Mouse (Mus musculus) ES-Bruce4 (cell line): ENCODE results near the gene Il1rl2. TPM values are rescaled to one million over a fixed set of nuclear protein-coding genes. Genes with fewer than 3 reads are reported as not detected.

Experiments used
- H3K27ac ChIP-seq: 2 replicates; pipeline ENCODE4 v1.5.1; 2012; ENCODE audit warnings: low read length, inconsistent platforms; ENCODE audit not compliant: insufficient read depth
- H3K27me3 ChIP-seq: 2 replicates; pipeline ENCODE4 v1.6.1; 2012; ENCODE audit warnings: mild to moderate bottlenecking, low read length, inconsistent platforms; ENCODE audit not compliant: control insufficient read depth, poor library complexity, insufficient read depth, severe bottlenecking
- H3K36me3 ChIP-seq: 2 replicates; pipeline ENCODE4 v1.6.1; 2012; ENCODE audit warnings: inconsistent platforms, mild to moderate bottlenecking, low read length, moderate library complexity; ENCODE audit not compliant: control insufficient read depth, poor library complexity, insufficient read depth, severe bottlenecking
- H3K4me1 ChIP-seq: one replicate; pipeline ENCODE4 v1.8.1; 2011; ENCODE audit warnings: low read length; ENCODE audit not compliant: control insufficient read depth, insufficient read depth
- H3K4me3 ChIP-seq: 2 replicates; pipeline ENCODE4 v1.5.1; 2011; ENCODE audit warnings: low read depth, mild to moderate bottlenecking, low read length
- H3K9ac ChIP-seq: 2 replicates; pipeline ENCODE4 v1.6.1; 2012; ENCODE audit warnings: low read depth, mild to moderate bottlenecking, inconsistent platforms; ENCODE audit not compliant: poor library complexity, severe bottlenecking
- H3K9me3 ChIP-seq: replicated peaks from 2 replicates; pipeline ENCODE4 v1.6.1; 2012; ENCODE audit warnings: mild to moderate bottlenecking, low read length, inconsistent platforms; ENCODE audit not compliant: control insufficient read depth, poor library complexity, insufficient read depth, severe bottlenecking
- CTCF ChIP-seq: IDR thresholded peaks from one replicate; pipeline ENCODE4 v1.8.1; 2011; ENCODE audit warnings: low read depth, low read length
- EP300 ChIP-seq: IDR thresholded peaks from 2 replicates; pipeline ENCODE4 v1.6.1; 2011; ENCODE audit warnings: low read depth, low read length; ENCODE audit not compliant: insufficient read depth
- POLR2A ChIP-seq: IDR thresholded peaks from one replicate; pipeline ENCODE4 v1.8.1; 2011; ENCODE audit warnings: low read length; ENCODE audit not compliant: insufficient read depth
- polyA plus RNA-seq: library from polyadenylated mRNA; stranded (reverse); fragments of >200 nt; gene quantifications from 2 replicates; pipeline ENCODE4 v1.2.4, GENCODE M21; 2011; ENCODE audit warnings: low read depth; ENCODE audit not compliant: missing spikeins, insufficient read depth, insufficient read length

Gene Il1rl2
- polyA plus RNA-seq, 1 experiment, result 0.30 TPM

DNA sequence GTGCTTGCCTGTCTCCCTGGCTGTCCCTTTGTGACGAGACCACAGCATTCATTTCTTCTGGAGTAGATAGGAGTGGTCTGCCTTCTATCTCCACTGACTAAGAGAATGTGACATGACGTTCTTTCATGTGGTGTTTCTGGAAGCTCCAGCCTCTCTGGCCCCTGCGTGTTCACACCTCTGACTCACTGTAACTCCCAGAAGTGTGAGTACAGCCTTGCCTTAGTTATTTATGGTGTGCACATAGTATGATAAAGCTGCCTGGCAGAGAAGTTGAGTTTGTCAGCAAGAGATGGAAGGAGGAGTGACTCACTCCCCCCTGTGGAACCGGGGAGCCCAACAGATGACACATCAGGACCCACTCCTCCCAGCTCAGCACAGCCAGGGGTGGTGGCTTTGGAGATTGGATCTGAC is 34.4 kb downstream of the Il1rl2 start:
- Histone ChIP-seq H3K9me3 (no peaks in the 10 kb centered on the region), H3K9ac (no peak overlapping the region), H3K4me3 (no peak overlapping the region), H3K4me1 (peaks cover 6% of the 10 kb centered on the region), H3K27ac (no peak overlapping the region), H3K27me3 (no peaks in the 10 kb centered on the region), H3K36me3 (no peaks in the 10 kb centered on the region)
- TF ChIP-seq POLR2A (no peak), CTCF (no peak), EP300 (no peak)

DNA sequence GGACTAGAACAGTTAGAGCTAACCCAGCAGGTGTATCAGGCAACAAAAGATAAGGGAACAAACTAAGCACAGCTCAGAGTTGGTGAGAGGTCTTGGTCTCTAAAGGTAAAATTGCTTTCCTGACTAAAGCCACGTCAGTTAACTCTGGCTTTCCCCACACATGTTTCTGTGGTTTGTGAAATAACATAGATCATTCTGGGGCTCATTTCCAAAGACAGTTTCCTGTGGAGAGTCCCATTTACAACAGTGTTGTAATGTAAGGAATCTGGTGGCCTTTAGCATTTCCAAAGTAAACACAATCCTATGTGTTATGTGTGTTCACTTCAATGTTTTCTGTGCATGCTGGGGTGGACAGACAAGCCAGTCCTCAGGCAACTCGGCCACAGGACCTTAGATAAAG is 35.3 kb downstream of the Il1rl2 start:
- Histone ChIP-seq H3K27ac (no peak overlapping the region), H3K4me1 (peaks cover 6% of the 10 kb centered on the region), H3K4me3 (no peak overlapping the region), H3K36me3 (no peaks in the 10 kb centered on the region), H3K27me3 (no peaks in the 10 kb centered on the region), H3K9me3 (no peaks in the 10 kb centered on the region), H3K9ac (no peak overlapping the region)
- no peak for TF ChIP-seq CTCF
- no peak for TF ChIP-seq EP300
- TF ChIP-seq POLR2A, result no peak

DNA sequence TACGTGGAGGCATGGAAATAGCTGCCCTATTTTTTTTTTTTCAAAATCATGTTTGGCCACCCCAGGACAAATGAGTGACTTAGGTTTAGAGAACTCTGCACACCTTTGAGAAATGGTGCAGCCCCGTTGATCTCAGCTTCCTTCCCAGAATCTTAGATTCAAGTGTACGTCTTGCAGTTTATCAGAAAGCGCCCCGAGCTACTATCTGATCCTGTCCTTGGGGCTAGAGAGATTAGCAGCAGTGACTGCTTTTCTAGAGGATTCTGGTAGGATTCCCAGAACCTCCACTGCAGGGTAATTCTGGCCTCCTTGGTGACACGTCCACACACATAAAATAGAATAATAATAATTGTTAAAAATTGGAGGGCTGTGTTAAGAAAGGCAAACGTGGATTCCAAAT is 36.6 kb downstream of the Il1rl2 start:
- Histone ChIP-seq H3K4me3 (no peak overlapping the region), H3K9me3 (no peaks in the 10 kb centered on the region), H3K27ac (no peak overlapping the region), H3K9ac (no peak overlapping the region), H3K36me3 (no peaks in the 10 kb centered on the region), H3K27me3 (no peaks in the 10 kb centered on the region), H3K4me1 (peaks cover 6% of the 10 kb centered on the region)
- TF ChIP-seq EP300, result no peak
- no peak for TF ChIP-seq POLR2A
- TF ChIP-seq CTCF, result no peak

DNA sequence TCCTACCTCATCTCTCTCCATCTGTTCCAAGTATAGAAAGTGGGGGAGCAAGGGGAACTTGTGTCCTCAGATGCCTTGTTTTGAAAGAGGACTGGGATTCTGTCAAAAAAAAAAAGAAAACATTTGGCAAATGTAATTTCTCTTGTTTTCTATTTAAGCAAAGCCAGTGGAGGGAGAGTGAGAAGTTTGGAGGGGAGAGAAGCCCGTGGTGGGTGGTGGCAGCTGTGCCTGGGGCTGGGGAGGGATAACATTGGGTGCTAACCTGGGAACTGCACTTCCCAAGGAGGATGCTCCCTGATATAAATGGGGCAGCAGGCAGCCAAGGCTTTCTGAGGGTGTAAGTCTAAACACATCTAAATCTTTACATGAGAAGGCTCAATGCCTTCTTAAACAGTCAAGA is 37.2 kb downstream of the Il1rl2 start:
- no peak overlapping the region for H3K9ac ChIP-seq
- no peak overlapping the region for H3K4me3 ChIP-seq
- H3K36me3 ChIP-seq, result no peaks in the 10 kb centered on the region
- H3K27ac ChIP-seq, result no peak overlapping the region
- H3K27me3 ChIP-seq, result no peaks in the 10 kb centered on the region
- peaks cover 6% of the 10 kb centered on the region for H3K4me1 ChIP-seq
- H3K9me3 ChIP-seq, result no peaks in the 10 kb centered on the region
- TF ChIP-seq EP300 (no peak), CTCF (no peak), POLR2A (no peak)

DNA sequence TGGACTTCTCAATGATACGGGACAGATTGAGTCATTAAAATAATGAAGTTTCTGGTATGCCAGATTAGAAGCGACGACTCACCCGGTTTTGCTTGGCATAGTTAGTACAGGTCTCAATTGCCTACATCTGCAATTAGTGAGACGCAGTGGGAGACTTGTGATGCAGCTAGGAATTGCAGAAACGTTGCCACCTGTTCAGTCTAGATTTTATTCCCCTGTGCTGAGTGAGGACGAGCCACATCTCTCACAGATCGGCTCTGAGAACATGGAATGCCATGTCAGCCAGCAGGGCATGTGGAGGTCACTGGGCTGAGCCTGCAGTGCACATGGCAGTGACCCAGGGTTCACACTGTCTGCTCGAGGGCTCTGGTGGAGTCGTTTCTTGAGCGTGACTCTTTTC is 38.4 kb downstream of the Il1rl2 start:
- Histone ChIP-seq H3K36me3 (no peaks in the 10 kb centered on the region), H3K9ac (no peak overlapping the region)

DNA sequence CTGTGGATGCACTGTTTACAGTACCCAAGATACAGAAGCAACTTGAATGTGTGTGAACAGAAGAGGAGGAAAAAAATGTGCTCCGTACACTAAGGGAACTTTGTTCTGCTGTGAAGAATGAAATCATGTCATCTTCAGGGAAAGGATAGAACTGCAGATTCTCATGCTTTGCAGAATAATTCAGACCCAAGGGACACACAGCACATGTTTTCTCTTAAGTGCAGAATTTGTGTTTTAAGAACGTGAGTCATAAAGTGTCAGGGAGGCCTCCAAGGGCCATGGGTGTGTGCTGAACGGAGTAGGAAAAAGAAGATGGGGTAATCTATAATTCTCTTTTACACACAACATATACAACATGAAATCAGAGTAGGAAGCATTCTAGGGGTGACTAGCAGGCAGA is 48.5 kb downstream of the Il1rl2 start:
- Histone ChIP-seq H3K9ac (no peak overlapping the region), H3K36me3 (no peaks in the 10 kb centered on the region), H3K9me3 (no peaks in the 10 kb centered on the region), H3K27ac (no peak overlapping the region), H3K27me3 (no peaks in the 10 kb centered on the region), H3K4me1 (no peaks in the 10 kb centered on the region), H3K4me3 (no peak overlapping the region)
- no peak for TF ChIP-seq CTCF
- TF ChIP-seq POLR2A, result no peak
- TF ChIP-seq EP300, result no peak

More for the DNA sequence above, 38.4 kb downstream of the Il1rl2 start:
- TF ChIP-seq EP300, result no peak
- no peak for TF ChIP-seq CTCF
- no peak for TF ChIP-seq POLR2A
- Histone ChIP-seq H3K27ac (no peak overlapping the region), H3K4me3 (no peak overlapping the region), H3K4me1 (peaks cover 6% of the 10 kb centered on the region), H3K9me3 (no peaks in the 10 kb centered on the region), H3K27me3 (no peaks in the 10 kb centered on the region)

DNA sequence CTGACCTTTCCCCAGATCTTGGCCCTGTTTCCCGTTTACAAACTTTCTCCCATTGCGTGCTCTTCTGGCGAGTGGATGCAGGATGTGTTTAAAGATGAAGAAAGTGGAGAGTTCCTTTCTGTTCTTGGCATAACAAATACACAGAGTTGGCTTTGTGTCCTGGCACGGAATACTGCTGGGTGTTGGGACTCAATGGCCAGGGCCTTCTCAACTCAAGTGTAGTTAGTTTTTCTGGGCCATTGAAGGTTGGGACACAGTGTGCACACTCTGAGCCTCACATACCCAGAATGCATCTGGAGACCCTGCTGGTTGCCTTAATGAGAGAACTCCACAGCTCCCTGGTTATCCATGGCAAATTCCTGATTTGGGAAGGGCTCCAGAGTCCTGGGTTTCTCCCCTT is 50.7 kb downstream of the Il1rl2 start:
- no peak overlapping the region for H3K9ac ChIP-seq
- H3K9me3 ChIP-seq, result no peaks in the 10 kb centered on the region
- H3K4me3 ChIP-seq, result no peak overlapping the region
- no peaks in the 10 kb centered on the region for H3K4me1 ChIP-seq
- TF ChIP-seq EP300, result no peak
- no peak for TF ChIP-seq CTCF
- no peak for TF ChIP-seq POLR2A
- H3K27me3 ChIP-seq, result no peaks in the 10 kb centered on the region
- H3K27ac ChIP-seq, result no peak overlapping the region
- no peaks in the 10 kb centered on the region for H3K36me3 ChIP-seq
